Mouse (Mus musculus) embryonic facial prominence, embryonic 14.5 days (tissue): ENCODE measurements around the gene Dnah6. TPM values are rescaled to one million over a fixed set of nuclear protein-coding genes. Genes with fewer than 3 reads are reported as not detected.

Source experiments
- ATAC-seq: fragments of 200-750 bp; cut with Nextera tagmentation; 2 replicates; pipeline ENCODE4 v1.8.0; 2017; ENCODE audit warnings: low read depth, moderate number of reproducible peaks, moderate TSS enrichment
- DNase-seq: peaks from one replicate; pipeline ENCODE4 v3.0.0-alpha.2; 2015; ENCODE audit warnings: low spot score
- H3K27ac ChIP-seq: fragments of 300-500 bp; sonication (generic); replicated peaks from 2 replicates; pipeline ENCODE4 v1.5.1; 2014; ENCODE audit warnings: low read depth, mild to moderate bottlenecking, low read length, moderate library complexity
- H3K27me3 ChIP-seq: fragments of 300-500 bp; sonication (generic); replicated peaks from 2 replicates; pipeline ENCODE4 v1.6.1; 2014; ENCODE audit warnings: low read length; ENCODE audit not compliant: control insufficient read depth, insufficient read depth
- H3K36me3 ChIP-seq: fragments of 300-500 bp; sonication (generic); 2 replicates; pipeline ENCODE4 v1.6.1; 2014; ENCODE audit warnings: low read length, mixed read lengths; ENCODE audit not compliant: control insufficient read depth, insufficient read depth
- H3K4me1 ChIP-seq: fragments of 300-500 bp; sonication (generic); 2 replicates; pipeline ENCODE4 v1.6.1; 2014; ENCODE audit warnings: antibody characterized with exemption, low read length; ENCODE audit not compliant: control insufficient read depth, insufficient read depth
- H3K4me2 ChIP-seq: fragments of 300-500 bp; sonication (generic); 2 replicates; pipeline ENCODE4 v1.6.1; 2014; ENCODE audit warnings: low read depth, mild to moderate bottlenecking, low read length, moderate library complexity, mixed read lengths
- H3K4me3 ChIP-seq: fragments of 300-500 bp; sonication (generic); 2 replicates; pipeline ENCODE4 v1.5.1; 2014; ENCODE audit warnings: low read depth, mild to moderate bottlenecking, low read length
- H3K9ac ChIP-seq: fragments of 300-500 bp; sonication (generic); 2 replicates; pipeline ENCODE4 v1.6.1; 2014; ENCODE audit warnings: low read depth, mild to moderate bottlenecking, low read length, moderate library complexity, mixed read lengths
- H3K9me3 ChIP-seq: fragments of 300-500 bp; sonication (generic); 2 replicates; pipeline ENCODE4 v1.6.1; 2016; ENCODE audit warnings: low read length; ENCODE audit not compliant: control insufficient read depth
- WGBS: fragments of 180-500 bp; shearing (Covaris S2); extraction: QIAGEN DNeasy Blood & Tissue Kit; methylation state at CpG from one replicate; pipeline ENCODE4 v1.1.7; 2014; 5-methylcytosine and 5-hydroxymethylcytosine counted together
- polyA plus RNA-seq: library from polyadenylated mRNA; unstranded; fragments of >200 nt; fragmentation: Nextera tagmentation; extraction: Ambion mirVana; gene quantifications from 2 replicates; pipeline ENCODE4 v1.2.1, GENCODE M21; 2014

Gene Dnah6
- polyA plus RNA-seq, 1 experiment from 2014 or later: 0.42 TPM

DNA sequence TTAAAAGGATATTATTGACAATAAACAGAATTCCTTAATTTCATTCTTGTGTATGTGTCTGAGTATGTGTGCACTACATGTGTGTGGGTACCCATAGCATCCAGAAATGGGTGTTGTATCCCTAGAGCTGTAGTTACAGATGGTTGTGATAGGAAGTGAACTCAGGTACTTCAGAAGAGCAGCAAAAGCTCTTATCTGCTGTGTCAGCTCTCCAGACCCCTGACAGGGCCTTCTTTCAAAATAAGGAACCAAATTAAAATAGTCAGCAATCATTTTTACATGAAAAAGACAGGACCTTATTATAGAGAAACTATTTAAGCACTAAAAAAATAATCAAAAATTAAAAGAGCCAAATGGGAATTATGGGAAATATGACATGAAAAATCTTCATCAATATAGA is 9.8 kb downstream of the Dnah6 start:
- Histone ChIP-seq H3K4me2 (no peak overlapping the region), H3K4me3 (no peak overlapping the region), H3K36me3 (no peaks in the 10 kb centered on the region), H3K4me1 (no peaks in the 10 kb centered on the region), H3K9me3 (no peaks in the 10 kb centered on the region), H3K27ac (no peak overlapping the region), H3K9ac (no peak overlapping the region), H3K27me3 (no peaks in the 10 kb centered on the region)
- ATAC-seq: no peak
- no peak for DNase-seq

DNA sequence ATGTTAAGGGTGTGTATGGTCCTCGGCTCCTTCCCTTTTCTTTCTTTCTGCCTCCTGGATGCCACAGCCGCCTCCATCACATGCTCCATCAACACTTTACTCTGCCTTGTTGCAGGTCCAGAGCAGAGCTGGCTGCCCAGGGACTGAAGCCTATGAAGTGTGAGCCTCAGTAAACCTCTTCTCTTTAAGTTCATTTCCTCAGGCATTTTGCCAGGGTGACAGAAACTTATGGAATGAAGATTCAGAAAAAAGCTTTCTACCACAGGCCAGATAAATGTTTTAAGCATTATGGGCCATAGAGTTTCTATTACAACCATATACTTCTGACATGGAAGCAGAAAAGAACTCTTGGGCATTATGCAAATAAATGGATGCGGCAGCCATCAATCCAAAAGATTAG is 10.4 kb downstream of the Dnah6 start:
- Histone ChIP-seq H3K9me3 (no peaks in the 10 kb centered on the region), H3K4me3 (no peak overlapping the region), H3K4me1 (no peaks in the 10 kb centered on the region), H3K27me3 (no peaks in the 10 kb centered on the region), H3K4me2 (no peak overlapping the region), H3K27ac (no peak overlapping the region), H3K36me3 (no peaks in the 10 kb centered on the region), H3K9ac (no peak overlapping the region)
- DNase-seq (no peak), ATAC-seq (no peak)
- WGBS: 88% methylated on average over 3 of the region's 3 CpGs

DNA sequence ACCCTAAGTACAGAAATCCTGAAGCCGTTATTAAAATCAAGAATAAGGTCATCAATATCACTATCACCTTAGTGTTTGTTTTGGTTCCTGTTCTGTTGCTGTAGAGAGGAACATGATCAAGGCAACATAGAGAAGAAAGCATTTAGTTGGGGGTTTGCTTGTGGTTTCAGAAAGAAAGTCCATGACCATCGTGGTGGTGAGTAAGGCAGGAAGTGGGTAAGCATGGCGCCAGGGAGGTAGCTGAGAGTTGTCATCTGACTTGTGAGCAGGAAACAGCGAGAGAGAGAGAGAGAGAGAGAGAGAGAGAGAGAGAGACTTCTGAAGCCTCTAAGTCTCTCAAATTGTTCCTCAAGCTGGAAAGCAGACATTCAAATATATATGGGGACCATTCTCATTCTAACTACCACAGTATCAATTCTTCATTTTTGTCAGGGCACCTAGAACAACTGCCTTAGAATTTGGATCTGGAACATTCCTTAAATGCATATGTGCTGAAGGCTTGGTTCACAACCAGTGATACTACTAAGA is 10.9 kb downstream of the Dnah6 start:
- no peaks in the 10 kb centered on the region for H3K4me1 ChIP-seq
- ATAC-seq: no peak
- no peak overlapping the region for H3K9ac ChIP-seq
- no peak overlapping the region for H3K4me3 ChIP-seq
- H3K27me3 ChIP-seq: no peaks in the 10 kb centered on the region
- H3K27ac ChIP-seq: no peak overlapping the region
- H3K4me2 ChIP-seq: no peak overlapping the region
- no peaks in the 10 kb centered on the region for H3K36me3 ChIP-seq
- no peak for DNase-seq
- H3K9me3 ChIP-seq: no peaks in the 10 kb centered on the region
- 75% methylated on average over 4 of the region's 4 CpGs for WGBS

DNA sequence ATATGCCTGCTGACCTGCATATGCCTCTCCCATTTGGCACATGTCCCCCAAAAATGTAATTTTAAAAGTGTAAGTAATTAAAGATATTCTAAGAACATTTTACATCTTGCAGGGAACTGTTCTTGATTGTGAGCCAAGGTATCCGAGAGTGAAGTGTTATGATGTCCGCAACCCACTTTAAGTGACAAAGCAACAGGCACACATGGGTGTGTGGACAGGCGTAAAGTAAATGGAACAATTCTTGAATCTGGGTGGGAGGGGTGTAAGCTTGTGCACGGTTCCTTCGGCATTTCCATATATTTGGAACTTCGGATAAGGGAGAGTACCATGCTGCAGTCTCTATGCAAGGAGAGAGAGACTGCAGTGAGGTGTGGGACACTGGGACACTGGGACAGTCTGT is 11.9 kb downstream of the Dnah6 start:
- H3K4me2 ChIP-seq: no peak overlapping the region
- H3K4me1 ChIP-seq: no peaks in the 10 kb centered on the region
- no peaks in the 10 kb centered on the region for H3K9me3 ChIP-seq
- H3K9ac ChIP-seq: no peak overlapping the region
- 92% methylated on average over 6 of the region's 6 CpGs for WGBS
- H3K36me3 ChIP-seq: no peaks in the 10 kb centered on the region
- no peak overlapping the region for H3K4me3 ChIP-seq
- DNase-seq (no peak), ATAC-seq (no peak)
- no peak overlapping the region for H3K27ac ChIP-seq
- H3K27me3 ChIP-seq: no peaks in the 10 kb centered on the region

DNA sequence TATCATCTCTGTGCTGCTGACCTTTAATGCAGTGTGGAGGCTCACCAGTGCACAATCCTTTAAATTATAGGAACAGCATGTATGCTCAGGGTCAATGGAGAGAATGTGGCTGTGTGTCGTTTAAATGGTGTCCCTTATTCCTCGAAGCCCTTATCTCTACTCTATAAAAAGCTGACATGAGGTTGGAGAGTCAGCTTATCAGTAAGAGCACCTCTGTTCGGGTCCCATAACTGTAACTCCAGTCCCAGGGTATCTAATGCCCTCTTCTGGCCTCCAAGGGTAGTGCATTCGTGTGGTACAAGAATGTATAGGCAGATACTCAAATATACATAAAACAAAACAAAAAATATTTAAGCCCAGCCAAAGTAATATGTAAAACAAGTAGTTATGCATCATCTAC is 16.5 kb downstream of the Dnah6 start:
- Histone ChIP-seq H3K9me3 (no peaks in the 10 kb centered on the region), H3K9ac (no peak overlapping the region), H3K4me1 (no peaks in the 10 kb centered on the region), H3K4me2 (no peak overlapping the region), H3K27me3 (no peaks in the 10 kb centered on the region), H3K27ac (no peak overlapping the region), H3K36me3 (no peaks in the 10 kb centered on the region), H3K4me3 (no peak overlapping the region)
- ATAC-seq: no peak
- WGBS: 81% methylated on average over 4 of the region's 4 CpGs
- DNase-seq: no peak

DNA sequence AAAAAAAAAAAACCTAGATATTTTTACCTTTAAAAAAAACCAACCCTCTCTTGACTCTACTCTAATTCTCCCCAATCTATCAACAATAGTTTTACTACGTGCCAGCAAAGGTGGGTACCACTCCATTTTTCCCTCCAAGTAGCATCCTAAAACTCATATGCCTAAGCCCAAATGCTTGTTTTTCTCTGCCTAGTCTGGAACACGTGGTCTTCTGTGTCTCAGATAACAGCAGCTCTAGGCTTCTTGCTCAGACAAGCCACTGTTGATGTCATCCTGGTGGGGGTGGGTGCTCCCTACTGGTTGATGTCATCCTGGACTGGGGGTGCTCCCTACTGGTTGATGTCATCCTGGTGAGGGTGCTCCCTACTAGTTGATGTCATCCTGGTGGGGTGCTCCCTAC is 17.7 kb downstream of the Dnah6 start:
- WGBS: 71% methylated on average over 2 of the region's 2 CpGs

DNA sequence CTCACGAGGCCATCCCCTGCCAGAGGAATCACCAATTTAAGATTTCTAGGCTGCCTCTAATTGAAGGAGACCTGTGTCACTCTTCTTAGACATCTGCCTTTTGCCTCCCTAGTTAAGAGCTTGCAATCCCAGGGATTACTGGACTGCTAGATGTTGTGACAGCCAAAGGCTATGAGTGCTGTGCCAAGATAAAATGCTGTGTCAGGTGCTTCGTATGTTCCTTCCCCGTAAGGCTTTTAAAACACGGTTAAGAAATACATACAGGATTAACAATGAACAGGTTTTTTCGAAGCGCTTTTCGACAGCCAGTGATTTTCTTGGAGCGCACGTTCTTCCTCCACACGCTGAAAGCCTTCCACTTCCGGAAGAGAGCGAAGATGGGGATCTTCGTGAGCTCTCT is 26.2 kb downstream of the Dnah6 start:
- Histone ChIP-seq H3K4me3 (no peak overlapping the region), H3K4me1 (no peaks in the 10 kb centered on the region), H3K36me3 (no peaks in the 10 kb centered on the region), H3K4me2 (no peak overlapping the region), H3K9ac (no peak overlapping the region), H3K27ac (no peak overlapping the region), H3K27me3 (no peaks in the 10 kb centered on the region), H3K9me3 (no peaks in the 10 kb centered on the region)
- 89% methylated on average over 13 of the region's 13 CpGs for WGBS
- DNase-seq (no peak), ATAC-seq (no peak)

More for the DNA sequence above, 17.7 kb downstream of the Dnah6 start:
- H3K4me1 ChIP-seq: no peaks in the 10 kb centered on the region
- no peak for ATAC-seq
- H3K4me2 ChIP-seq: no peak overlapping the region
- no peak overlapping the region for H3K27ac ChIP-seq
- H3K36me3 ChIP-seq: no peaks in the 10 kb centered on the region
- no peak for DNase-seq
- H3K9ac ChIP-seq: no peak overlapping the region
- H3K27me3 ChIP-seq: no peaks in the 10 kb centered on the region
- no peaks in the 10 kb centered on the region for H3K9me3 ChIP-seq
- H3K4me3 ChIP-seq: no peak overlapping the region

DNA sequence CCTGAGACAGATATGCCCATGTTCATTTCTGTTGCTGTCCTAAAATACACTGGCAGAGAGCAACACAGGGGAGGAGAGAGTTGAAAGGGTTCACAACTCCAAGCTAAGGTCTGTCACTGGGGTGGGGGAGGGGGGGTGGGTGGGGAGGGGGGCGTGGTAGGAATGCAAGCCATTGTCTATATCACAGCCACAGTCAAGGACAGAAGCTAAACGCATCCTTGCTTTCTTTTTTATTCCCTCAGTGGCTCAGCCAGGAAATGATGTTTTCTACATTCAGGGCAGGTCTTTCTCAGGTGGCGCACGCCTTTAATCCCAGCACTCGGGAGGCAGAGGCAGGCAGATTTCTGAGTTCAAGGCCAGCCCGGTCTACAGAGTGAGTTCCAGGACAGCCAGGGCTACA is 30.7 kb downstream of the Dnah6 start:
- H3K27ac ChIP-seq: no peak overlapping the region
- H3K4me3 ChIP-seq: no peak overlapping the region
- no peaks in the 10 kb centered on the region for H3K4me1 ChIP-seq
- no peak overlapping the region for H3K9ac ChIP-seq
- H3K27me3 ChIP-seq: no peaks in the 10 kb centered on the region
- no peak for ATAC-seq
- WGBS: 78% methylated on average over 6 of the region's 6 CpGs
- no peaks in the 10 kb centered on the region for H3K9me3 ChIP-seq
- no peak overlapping the region for H3K4me2 ChIP-seq
- H3K36me3 ChIP-seq: no peaks in the 10 kb centered on the region
- DNase-seq: no peak

DNA sequence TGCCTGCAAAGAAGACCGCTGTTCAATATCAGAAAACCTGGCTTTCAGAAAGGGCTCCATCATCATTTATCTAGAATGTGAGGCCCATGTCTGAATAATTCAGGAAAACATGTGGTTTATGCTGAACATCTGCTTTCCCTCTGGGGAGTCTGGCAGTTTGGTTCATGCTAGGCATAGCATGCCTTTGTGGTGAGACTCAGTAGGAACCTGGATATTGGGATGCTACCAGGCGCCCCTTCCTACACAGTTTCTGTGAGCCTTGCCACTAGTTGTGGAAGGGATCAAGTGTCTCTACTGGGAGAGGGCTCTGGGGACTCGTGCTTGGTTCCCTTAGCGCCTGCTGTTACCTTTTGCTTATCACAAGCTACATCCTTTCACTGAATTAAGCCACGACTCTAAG is 37.2 kb downstream of the Dnah6 start:
- ATAC-seq (no peak), DNase-seq (peak; percentile 33)
- Histone ChIP-seq H3K27ac (no peak overlapping the region), H3K9ac (no peak overlapping the region), H3K4me1 (peaks cover 8% of the 10 kb centered on the region; the same call in 1 of the 2 replicates), H3K9me3 (no peaks in the 10 kb centered on the region), H3K4me2 (no peak overlapping the region), H3K4me3 (no peak overlapping the region), H3K36me3 (no peaks in the 10 kb centered on the region), H3K27me3 (no peaks in the 10 kb centered on the region)
- WGBS: 70% methylated on average over 5 of the region's 5 CpGs
